20 mouse cellular contexts compared by ENCODE assay signal in the genomic region with DNA sequence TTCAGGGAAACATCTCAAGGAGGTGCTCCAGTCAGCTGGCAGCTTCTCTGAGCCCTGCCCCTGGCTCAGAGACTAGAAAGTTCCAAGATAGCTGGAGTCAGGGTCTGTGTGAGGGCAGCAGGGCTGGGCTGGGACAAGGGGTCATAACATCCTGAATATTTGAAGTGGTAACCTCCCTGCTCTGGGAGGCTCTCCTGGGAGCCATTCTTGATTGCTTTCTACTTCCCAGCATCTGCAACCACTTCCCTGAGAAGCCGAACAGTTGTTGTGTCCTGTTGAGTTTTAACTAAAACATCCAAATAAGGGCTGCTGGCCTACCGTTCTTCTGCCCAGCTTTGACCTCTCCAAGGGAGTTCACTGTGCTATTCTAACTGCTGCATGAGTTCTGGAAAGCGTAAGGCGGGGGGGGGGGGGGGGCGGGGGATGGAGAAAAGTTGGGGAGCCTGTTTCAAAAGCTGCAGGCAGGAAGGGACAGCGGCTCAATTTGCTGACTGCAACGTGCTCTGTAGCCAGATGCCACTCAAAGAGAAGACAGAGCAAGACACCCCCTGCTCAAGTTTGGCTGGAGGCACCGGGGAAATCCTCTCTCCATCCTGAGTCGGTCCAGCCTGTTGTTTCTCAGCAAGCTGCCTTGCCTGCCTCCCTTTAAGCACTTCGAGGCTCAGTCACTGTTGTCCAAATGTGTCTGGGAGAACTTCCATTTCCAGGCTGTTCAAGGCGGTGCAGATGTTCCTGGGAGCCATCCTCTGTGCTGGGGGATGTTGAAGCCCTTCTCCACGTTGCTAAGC. TPM values are rescaled to one million over a fixed set of nuclear protein-coding genes. Genes with fewer than 3 reads are reported as not detected.
DNase-seq lines count a peak whose midpoint lies in the region; ATAC-seq lines count a peak whose summit lies in the region.
"Had no signal": no experiment of that assay in that cellular context is flagged by ENCODE, and none has a peak within 500 bp of the region (broad histone marks: within the 10 kb centered on the region; RNA-seq: fewer than 3 reads in every experiment).

No protein-coding gene starts in this region.

- H3K27me3 ChIP-seq in intestine, embryonic 16.5 days (replicated peaks; ENCODE audit: control insufficient read depth, insufficient read depth, low read length), result no peaks in the 10 kb centered on the region
- H3K27me3 ChIP-seq in intestine, embryonic 15.5 days (replicated peaks), result no peaks in the 10 kb centered on the region
- no peaks in the 10 kb centered on the region for H3K27me3 ChIP-seq in forebrain, embryonic 11.5 days (ENCODE audit: control insufficient read depth, insufficient read depth, low read length)
- H3K27me3 ChIP-seq: forebrain, embryonic 13.5 days; hindbrain, embryonic 12.5 days; liver, embryonic 13.5 days had no signal

- H3K4me3 ChIP-seq in intestine, embryonic 16.5 days (ENCODE audit: low read length), result no peak overlapping the region
- H3K4me3 ChIP-seq in intestine, embryonic 15.5 days (replicated peaks), result no peak overlapping the region
- H3K4me3 ChIP-seq in forebrain, embryonic 11.5 days (ENCODE audit: low read depth, low read length), result no peak overlapping the region
- H3K4me3 ChIP-seq: forebrain, embryonic 13.5 days; heart, adult 2 months; hindbrain, embryonic 12.5 days; limb, embryonic 13.5 days; liver, embryonic 13.5 days had no signal

- WGBS in intestine, embryonic 16.5 days, result 43% methylated on average over 11 of the region's 12 CpGs
- WGBS in intestine, embryonic 15.5 days, result 42% methylated on average over 12 of the region's 12 CpGs
- 64% methylated on average over 11 of the region's 12 CpGs for WGBS in forebrain, embryonic 11.5 days

- H3K9ac ChIP-seq in intestine, embryonic 16.5 days (ENCODE audit: low read depth, low read length), result peak overlapping the region; percentile 7; the same call in 1 of the 2 replicates
- no peak overlapping the region for H3K9ac ChIP-seq in intestine, embryonic 15.5 days
- H3K9ac ChIP-seq in forebrain, embryonic 11.5 days (ENCODE audit: low read length), result no peak overlapping the region
- H3K9ac ChIP-seq: forebrain, embryonic 13.5 days; hindbrain, embryonic 12.5 days; limb, embryonic 13.5 days; liver, embryonic 13.5 days; lung, embryonic 14.5 days had no signal

- H3K27ac ChIP-seq in intestine, embryonic 16.5 days (ENCODE audit: low read length), result no peak overlapping the region
- H3K27ac ChIP-seq in intestine, embryonic 15.5 days, result no peak overlapping the region
- H3K27ac ChIP-seq in forebrain, embryonic 11.5 days (ENCODE audit: low read depth, low read length), result no peak overlapping the region
- H3K27ac ChIP-seq: forebrain, embryonic 13.5 days; heart, adult 2 months; hindbrain, embryonic 12.5 days; limb, embryonic 13.5 days; liver, embryonic 13.5 days had no signal

- DNase-seq in embryo, embryonic 10 days (ENCODE audit: low spot score), result peak; percentile 34
- no peak for DNase-seq in embryo, embryonic 9.5 days (ENCODE audit: extremely low spot score)
- DNase-seq in embryo, embryonic 10.5 days (ENCODE audit: low spot score), result peak; percentile 51
- DNase-seq in gastrocnemius, postnatal 25 days, result peak; percentile 56
- DNase-seq in forebrain, embryonic 11.5 days (ENCODE audit: low spot score), result no peak
- DNase-seq in right cerebral cortex, postnatal 10 days (ENCODE audit: low spot score in 2 of 2), result no peak
- DNase-seq: cerebellum, adult 9-11 months; heart, adult 2 months; liver, embryonic 13.5 days; lung, embryonic 14.5 days; lung, postnatal 4 days; thymus, adult 2 months had no signal

- ATAC-seq in intestine, embryonic 16.5 days, result no peak
- ATAC-seq in intestine, embryonic 15.5 days, result no peak
- no peak for ATAC-seq in forebrain, embryonic 11.5 days (replicated peaks; ENCODE audit: low FRiP score)
- ATAC-seq: forebrain, embryonic 13.5 days; inflammation-experienced regulatory T-cells, adult 6 months had no signal

- no peaks in the 10 kb centered on the region for H3K36me3 ChIP-seq in intestine, embryonic 16.5 days (ENCODE audit: control insufficient read depth, insufficient read depth, low read length)
- H3K36me3 ChIP-seq in intestine, embryonic 15.5 days, result no peaks in the 10 kb centered on the region
- no peaks in the 10 kb centered on the region for H3K36me3 ChIP-seq in forebrain, embryonic 11.5 days (ENCODE audit: control insufficient read depth, insufficient read depth, low read length)
- H3K36me3 ChIP-seq: hindbrain, embryonic 12.5 days; limb, embryonic 13.5 days; liver, embryonic 13.5 days had no signal

- no peak overlapping the region for H3K4me2 ChIP-seq in intestine, embryonic 16.5 days (ENCODE audit: low read depth, low read length)
- H3K4me2 ChIP-seq in intestine, embryonic 15.5 days (replicated peaks), result no peak overlapping the region
- H3K4me2 ChIP-seq in forebrain, embryonic 11.5 days (ENCODE audit: low read depth, low read length, severe bottlenecking), result no peak overlapping the region
- H3K4me2 ChIP-seq: forebrain, embryonic 13.5 days; hindbrain, embryonic 12.5 days; limb, embryonic 13.5 days; liver, embryonic 13.5 days; lung, embryonic 14.5 days had no signal

- H3K4me1 ChIP-seq in intestine, embryonic 16.5 days (ENCODE audit: control insufficient read depth, insufficient read depth, low read length), result peaks cover 4% of the 10 kb centered on the region
- H3K4me1 ChIP-seq in intestine, embryonic 15.5 days (replicated peaks), result peaks cover 5% of the 10 kb centered on the region; the same call in 1 of the 2 replicates
- H3K4me1 ChIP-seq in forebrain, embryonic 11.5 days (replicated peaks; ENCODE audit: control insufficient read depth, insufficient read depth, low read length), result no peaks in the 10 kb centered on the region
- H3K4me1 ChIP-seq: liver, embryonic 13.5 days had no signal

- 0 out of 2 replicates have a peak, but pooled peaks cover 5% of the 10 kb centered on the region for H3K9me3 ChIP-seq in intestine, embryonic 16.5 days (ENCODE audit: control insufficient read depth, low read length)
- no peaks in the 10 kb centered on the region for H3K9me3 ChIP-seq in intestine, embryonic 15.5 days
- no peaks in the 10 kb centered on the region; the same call in 1 of the 2 replicates for H3K9me3 ChIP-seq in forebrain, embryonic 11.5 days (ENCODE audit: control insufficient read depth, low read length)
- H3K9me3 ChIP-seq: forebrain, embryonic 13.5 days; limb, embryonic 13.5 days; liver, embryonic 13.5 days had no signal

RNA-seq across cellular contexts. Expression of a gene that starts 58.7 kb away (rescaled TPM):
- polyA plus RNA-seq in intestine, embryonic 16.5 days (2015; fragmentation: Nextera tagmentation; extraction: Ambion mirVana), result 1.1 and 1.2 TPM in 2 replicates
- 0.97 and 0.98 TPM in 2 replicates for polyA plus RNA-seq in intestine, embryonic 15.5 days (2015; fragmentation: Nextera tagmentation; extraction: Ambion mirVana)
- under 1 TPM; 0.13 to 0.64 TPM for total RNA-seq in gastrocnemius, postnatal 25 days (2021)
- polyA plus RNA-seq in forebrain, embryonic 11.5 days (2014; fragmentation: Nextera tagmentation; extraction: Ambion mirVana), result 0.33 and 0.47 TPM in 2 replicates
- polyA plus RNA-seq: heart, postnatal 0 days; liver, embryonic 13.5 days; lung, embryonic 14.5 days; stomach, embryonic 14.5 days had no signal

Comparison
In these comparisons a context has a peak if more than half of its experiments do, and no peak if none do; other contexts are left out.
1. DNase-seq: peak in embryo, embryonic 10 days (single experiment), embryo, embryonic 10.5 days (single experiment) and gastrocnemius, postnatal 25 days (single experiment); none in embryo, embryonic 9.5 days (single experiment), forebrain, embryonic 11.5 days (single experiment) and right cerebral cortex, postnatal 10 days (0 of 2).